Mouse (Mus musculus): Measurements from ENCODE around the gene Milr1.

Gene Milr1

GRCm38 (mm10) chr11:106812410-106813136, 61.5 kb downstream of the Milr1 start:
- DNase-seq (ENCODE audit: low spot score) = no peak

GRCm38 (mm10) chr11:106814601-106815320, 63.7 kb downstream of the Milr1 start:
- DNase-seq (ENCODE audit: low spot score) = no peak

GRCm38 (mm10) chr11:106815331-106815730, 64.3 kb downstream of the Milr1 start:
- no peak for DNase-seq (ENCODE audit: low spot score)

- DNase-seq (ENCODE audit: low spot score) = no peak
These were observed 64.7 kb downstream of the Milr1 start for GRCm38 (mm10) chr11:106815761-106816160.

GRCm38 (mm10) chr11:106816316-106816715, 65.3 kb downstream of the Milr1 start:
- no peak for DNase-seq (ENCODE audit: low spot score)

- no peak for DNase-seq (ENCODE audit: low spot score)
These were observed 66.1 kb downstream of the Milr1 start for GRCm38 (mm10) chr11:106817156-106817555.

GRCm38 (mm10) chr11:106817808-106818207, 66.8 kb downstream of the Milr1 start:
- no peak for DNase-seq (ENCODE audit: low spot score)

GRCm38 (mm10) chr11:106818341-106818740, 67.3 kb downstream of the Milr1 start:
- no peak for DNase-seq (ENCODE audit: low spot score)

Data from testis, postnatal 10 days (tissue).